In the genomic region with DNA sequence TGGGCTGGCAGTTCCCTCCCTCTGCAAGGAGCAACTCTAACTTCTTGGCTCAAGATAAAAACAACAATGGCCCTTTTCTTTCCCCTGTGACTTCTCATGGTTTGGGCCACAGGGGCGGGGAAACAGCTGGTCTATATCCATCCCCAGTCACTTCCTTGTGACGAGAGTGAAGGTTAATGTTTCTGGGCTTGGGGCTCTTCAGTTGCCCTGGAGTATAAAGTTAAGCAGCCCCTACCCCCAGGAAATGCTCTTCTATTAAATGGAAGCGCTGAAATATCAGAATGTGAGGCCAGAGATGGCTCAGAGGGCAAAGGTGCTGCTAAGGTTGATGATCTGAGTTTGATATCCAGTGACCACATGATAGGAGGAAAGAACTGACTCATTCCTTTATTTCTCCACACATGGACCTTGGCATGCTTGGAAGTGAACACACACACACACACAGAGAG, we compare ENCODE assay signal across 12 mouse cellular contexts.
A peak's percentile ranks its signal among the peaks of the same experiment; 100 is the strongest.
DNase-seq lines count a peak whose midpoint lies in the region; ATAC-seq and TF ChIP-seq lines count a peak whose summit lies in the region.
"Had no signal": no experiment of that assay in that cellular context is flagged by ENCODE, and none has a peak within 500 bp of the region (broad histone marks: within the 10 kb centered on the region; RNA-seq: fewer than 3 reads in every experiment).

No protein-coding gene starts in this region.

- no peak overlapping the region for H3K27ac ChIP-seq in hindbrain, embryonic 10.5 days
- H3K27ac ChIP-seq in hindbrain, postnatal 0 days, result no peak overlapping the region

- H3K4me3 ChIP-seq in hindbrain, embryonic 10.5 days, result no peak overlapping the region
- H3K4me3 ChIP-seq in hindbrain, postnatal 0 days (ENCODE audit: low read length), result no peak overlapping the region
- H3K4me3 ChIP-seq: myocyte had no signal

- no peak overlapping the region for H3K4me2 ChIP-seq in hindbrain, postnatal 0 days (ENCODE audit: low read depth, low read length)

- 18% methylated on average over 3 of the region's 3 CpGs for WGBS in hindbrain, embryonic 10.5 days
- WGBS in hindbrain, postnatal 0 days, result 31% methylated on average over 3 of the region's 3 CpGs

- H3K4me1 ChIP-seq in hindbrain, embryonic 10.5 days (replicated peaks), result peaks cover 16% of the 10 kb centered on the region
- H3K4me1 ChIP-seq in hindbrain, postnatal 0 days (ENCODE audit: insufficient read depth, low read length), result no peaks in the 10 kb centered on the region

- no peaks in the 10 kb centered on the region for H3K9me3 ChIP-seq in hindbrain, embryonic 10.5 days
- no peaks in the 10 kb centered on the region for H3K9me3 ChIP-seq in hindbrain, postnatal 0 days (ENCODE audit: low read length)

- no peaks in the 10 kb centered on the region for H3K27me3 ChIP-seq in hindbrain, embryonic 10.5 days (ENCODE audit: insufficient read depth, poor library complexity, severe bottlenecking)
- H3K27me3 ChIP-seq in hindbrain, postnatal 0 days (ENCODE audit: insufficient read depth, low read length), result no peaks in the 10 kb centered on the region
- H3K27me3 ChIP-seq: CH12.LX had no signal

- no peak for TF ChIP-seq CTCF in hindbrain, postnatal 0 days (IDR thresholded peaks at IDR 0.05; ENCODE audit: low read depth)

- ATAC-seq in hindbrain, postnatal 0 days, result no peak
- no peak for ATAC-seq in megakaryocyte, adult 5-6 weeks (ENCODE audit: poor library complexity, severe bottlenecking)

- peak; percentile 25 for DNase-seq in hindbrain, embryonic 10.5 days (ENCODE audit: low spot score)
- no peak for DNase-seq in hindbrain, postnatal 0 days (ENCODE audit: low spot score)
- DNase-seq in heart, adult 18-20 months, result peak; percentile 16 to 33
- peak; percentile 59 for DNase-seq in kidney, postnatal 10 days
- DNase-seq in skeletal muscle tissue, adult 2 months (ENCODE audit: low read depth, low spot score), result peak; percentile 8
- no peak for DNase-seq in left cerebral cortex, adult 11 months (ENCODE audit: low spot score)
- DNase-seq in urinary bladder, adult 2 months (ENCODE audit: low spot score), result no peak
- DNase-seq: adrenal gland, adult 8-10 months; left cerebral cortex, postnatal 4 days had no signal

- H3K36me3 ChIP-seq in hindbrain, embryonic 10.5 days, result no peaks in the 10 kb centered on the region
- no peaks in the 10 kb centered on the region for H3K36me3 ChIP-seq in hindbrain, postnatal 0 days (ENCODE audit: insufficient read depth, low read length)

- no peak overlapping the region for H3K9ac ChIP-seq in hindbrain, postnatal 0 days (replicated peaks; ENCODE audit: low read length)

Comparison
In these comparisons a context has a peak if more than half of its experiments do, and no peak if none do; other contexts are left out.
1. DNase-seq: peak in hindbrain, embryonic 10.5 days (single experiment), heart, adult 18-20 months (2 of 2), kidney, postnatal 10 days (single experiment) and skeletal muscle tissue, adult 2 months (single experiment); none in hindbrain, postnatal 0 days (single experiment), left cerebral cortex, adult 11 months (single experiment) and urinary bladder, adult 2 months (single experiment).